Mouse (Mus musculus) inflammation-experienced regulatory T-cells, adult 6 months (primary cell): Measurements from ENCODE around the gene Cma2. TPM values are rescaled to one million over a fixed set of nuclear protein-coding genes. Genes with fewer than 3 reads are reported as not detected.

Source experiments
- polyA plus RNA-seq, 3 experiments: library from polyadenylated mRNA; unstranded; fragments of 100-300 nt; shearing (Covaris generic); gene quantifications; one replicate each; pipeline ENCODE4 v1.2.1; 2017

Gene Cma2
- polyA plus RNA-seq, 3 experiments from 2014 or later = not detected

Other genes with a start within 250 kb of the Cma2 start
- gene Tgm1, start 237.1 kb upstream of the Cma2 start, polyA plus RNA-seq = not detected
- gene Rabggta, start 228.7 kb upstream of the Cma2 start, polyA plus RNA-seq = 10 to 100 TPM; 40.8 to 75.9 (median 62.1) TPM
- 10 to 100 TPM; 32.4 to 57.8 (median 46.5) TPM for gene Dhrs1, start 205.3 kb upstream of the Cma2 start, polyA plus RNA-seq
- gene Nop9, start 205.3 kb upstream of the Cma2 start, polyA plus RNA-seq = 1 to 10 TPM; 4.1 to 8.4 (median 5.4) TPM
- gene Cideb, start 192.5 kb upstream of the Cma2 start, polyA plus RNA-seq = not detected
- not detected for gene Ltb4r2, start 189.6 kb upstream of the Cma2 start, polyA plus RNA-seq
- 10 to 100 TPM in 1 of 3 experiments, 1 to 10 TPM in 1, under 1 TPM in 1; 0.57 to 16.6 (median 3.8) TPM for gene Ltb4r1, start 185.0 kb upstream of the Cma2 start, polyA plus RNA-seq
- under 1 TPM in 1 of 3 experiments, not detected in 2; 0.29 TPM for gene Adcy4, start 166.9 kb upstream of the Cma2 start, polyA plus RNA-seq
- gene Ripk3, start 162.1 kb upstream of the Cma2 start, polyA plus RNA-seq = 10 to 100 TPM; 71.9 to 99.8 (median 84.8) TPM
- not detected for gene Nfatc4, start 127.8 kb upstream of the Cma2 start, polyA plus RNA-seq
- under 1 TPM in 1 of 3 experiments, not detected in 2; 0.04 TPM for gene Nynrin, start 97.0 kb upstream of the Cma2 start, polyA plus RNA-seq
- gene Cbln3, start 66.6 kb upstream of the Cma2 start, polyA plus RNA-seq = under 1 TPM in 1 of 3 experiments, not detected in 2; 0.11 TPM
- 10 to 100 TPM; 10.5 to 13.1 (median 12.8) TPM for gene Khnyn, start 66.0 kb upstream of the Cma2 start, polyA plus RNA-seq
- gene Sdr39u1, start 50.7 kb upstream of the Cma2 start, polyA plus RNA-seq = 100 to 1,000 TPM in 1 of 3 experiments, 10 to 100 TPM in 2; 76.4 to 107 (median 93.3) TPM
- gene Cma1, start 6.3 kb upstream of the Cma2 start, polyA plus RNA-seq = not detected
- not detected for gene Mcpt1, start 67.0 kb downstream of the Cma2 start, polyA plus RNA-seq
- gene Mcpt9, start 79.5 kb downstream of the Cma2 start, polyA plus RNA-seq = not detected
- gene Mcpt2, start 91.1 kb downstream of the Cma2 start, polyA plus RNA-seq = not detected
- not detected for gene Mcpt4, start 111.3 kb downstream of the Cma2 start, polyA plus RNA-seq
- not detected for gene Mcpt8, start 134.3 kb downstream of the Cma2 start, polyA plus RNA-seq
- gene Ctsg, start 151.6 kb downstream of the Cma2 start, polyA plus RNA-seq = not detected
- gene Gzme, start 169.6 kb downstream of the Cma2 start, polyA plus RNA-seq = not detected
- not detected for gene Gzmd, start 181.6 kb downstream of the Cma2 start, polyA plus RNA-seq
- not detected for gene Gzmg, start 208.6 kb downstream of the Cma2 start, polyA plus RNA-seq
- gene Gzmn, start 223.6 kb downstream of the Cma2 start, polyA plus RNA-seq = not detected